Mouse (Mus musculus) forebrain, embryonic 15.5 days (tissue): Measurements from ENCODE around the gene Traf2. TPM values are rescaled to one million over a fixed set of nuclear protein-coding genes. Genes with fewer than 3 reads are reported as not detected.

ENCODE experiments used
- ATAC-seq: fragments of 200-750 bp; cut with Nextera tagmentation; replicated peaks from 2 replicates; pipeline ENCODE4 v1.8.0; 2017; ENCODE audit warnings: mild to moderate bottlenecking, moderate TSS enrichment, moderate library complexity
- H3K27ac ChIP-seq: fragments of 300-500 bp; sonication (generic); replicated peaks from 2 replicates; pipeline ENCODE4 v1.5.1; 2015; ENCODE audit warnings: mild to moderate bottlenecking, inconsistent platforms
- H3K27me3 ChIP-seq: fragments of 300-500 bp; sonication (generic); 2 replicates; pipeline ENCODE4 v1.6.1; 2015; ENCODE audit warnings: inconsistent platforms
- H3K36me3 ChIP-seq: fragments of 300-500 bp; sonication (generic); 2 replicates; pipeline ENCODE4 v1.6.1; 2015; ENCODE audit warnings: mild to moderate bottlenecking, inconsistent platforms
- H3K4me1 ChIP-seq: fragments of 300-500 bp; sonication (generic); 2 replicates; pipeline ENCODE4 v1.6.1; 2015; ENCODE audit warnings: inconsistent platforms
- H3K4me2 ChIP-seq: fragments of 300-500 bp; sonication (generic); replicated peaks from 2 replicates; pipeline ENCODE4 v1.6.1; 2015; ENCODE audit warnings: mild to moderate bottlenecking, inconsistent platforms
- H3K4me3 ChIP-seq: fragments of 300-500 bp; sonication (generic); 2 replicates; pipeline ENCODE4 v1.5.1; 2015; ENCODE audit warnings: mild to moderate bottlenecking, inconsistent platforms
- H3K9ac ChIP-seq: fragments of 300-500 bp; sonication (generic); replicated peaks from 2 replicates; pipeline ENCODE4 v1.6.1; 2015; ENCODE audit warnings: mild to moderate bottlenecking, inconsistent platforms
- H3K9me3 ChIP-seq: fragments of 300-500 bp; sonication (generic); 2 replicates; pipeline ENCODE4 v1.6.1; 2016; ENCODE audit warnings: inconsistent platforms
- WGBS: fragments of 180-500 bp; shearing (Covaris S2); methylation state at CpG from one replicate; pipeline ENCODE4 v1.1.7; 2015; ENCODE audit warnings: mixed read lengths; 5-methylcytosine and 5-hydroxymethylcytosine counted together
- polyA plus RNA-seq: library from polyadenylated mRNA; unstranded; fragments of >200 nt; fragmentation: Nextera tagmentation; extraction: Ambion mirVana; gene quantifications from 2 replicates; pipeline ENCODE4 v1.2.1, GENCODE M21; 2015

Gene Traf2
- polyA plus RNA-seq, 1 experiment from 2014 or later, result 28.6 TPM

DNA sequence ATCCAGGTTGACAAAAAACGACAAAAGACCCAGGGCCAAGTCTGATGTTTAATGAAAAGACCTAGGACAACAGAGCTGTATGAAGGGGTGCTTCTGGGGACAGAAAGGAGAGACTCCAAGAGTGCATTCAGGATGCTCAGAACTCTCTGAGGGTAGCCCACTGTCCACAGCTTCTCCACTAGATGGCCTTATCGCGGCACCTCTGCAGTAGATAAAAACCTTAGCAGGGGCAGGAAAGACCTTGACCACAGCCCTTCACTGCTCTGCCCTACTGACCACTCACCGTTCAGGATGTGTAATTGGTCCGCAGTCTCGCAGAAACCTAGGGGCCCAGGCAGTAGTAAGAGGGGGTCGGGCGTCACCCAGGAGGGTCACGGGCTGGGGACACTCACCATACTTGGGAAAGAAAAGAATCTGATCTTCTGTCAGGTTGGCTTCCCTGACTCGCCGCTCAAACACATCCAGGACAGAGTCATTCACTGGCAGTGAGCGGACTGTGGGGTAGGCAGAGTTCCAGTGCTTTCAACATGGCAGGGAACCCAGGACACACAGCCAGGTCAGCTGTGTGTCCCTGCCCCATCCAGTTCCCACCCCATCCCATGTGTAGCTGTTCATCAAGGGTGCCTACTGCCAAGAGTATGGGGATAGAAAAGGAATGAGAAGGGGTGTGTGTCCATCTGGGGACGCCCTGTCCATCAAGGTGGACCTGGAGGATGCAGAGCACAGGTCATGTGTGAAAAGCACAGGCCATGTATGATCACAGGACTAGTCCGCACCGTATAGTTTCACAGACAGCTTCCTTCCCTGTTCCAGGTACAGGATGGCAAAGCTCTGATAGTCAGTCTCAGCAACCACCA, 47.9 kb downstream of the Traf2 start:
- H3K4me3 ChIP-seq, result no peak overlapping the region
- H3K27ac ChIP-seq, result no peak overlapping the region
- no peak overlapping the region for H3K4me2 ChIP-seq
- H3K9me3 ChIP-seq, result no peaks in the 10 kb centered on the region
- no peak for ATAC-seq
- H3K36me3 ChIP-seq, result peaks cover 9% of the 10 kb centered on the region; the same call in 1 of the 2 replicates
- H3K27me3 ChIP-seq, result no peaks in the 10 kb centered on the region
- peaks cover 19% of the 10 kb centered on the region for H3K4me1 ChIP-seq
- H3K9ac ChIP-seq, result no peak overlapping the region
- WGBS, result 70% methylated on average over 15 of the region's 15 CpGs

DNA sequence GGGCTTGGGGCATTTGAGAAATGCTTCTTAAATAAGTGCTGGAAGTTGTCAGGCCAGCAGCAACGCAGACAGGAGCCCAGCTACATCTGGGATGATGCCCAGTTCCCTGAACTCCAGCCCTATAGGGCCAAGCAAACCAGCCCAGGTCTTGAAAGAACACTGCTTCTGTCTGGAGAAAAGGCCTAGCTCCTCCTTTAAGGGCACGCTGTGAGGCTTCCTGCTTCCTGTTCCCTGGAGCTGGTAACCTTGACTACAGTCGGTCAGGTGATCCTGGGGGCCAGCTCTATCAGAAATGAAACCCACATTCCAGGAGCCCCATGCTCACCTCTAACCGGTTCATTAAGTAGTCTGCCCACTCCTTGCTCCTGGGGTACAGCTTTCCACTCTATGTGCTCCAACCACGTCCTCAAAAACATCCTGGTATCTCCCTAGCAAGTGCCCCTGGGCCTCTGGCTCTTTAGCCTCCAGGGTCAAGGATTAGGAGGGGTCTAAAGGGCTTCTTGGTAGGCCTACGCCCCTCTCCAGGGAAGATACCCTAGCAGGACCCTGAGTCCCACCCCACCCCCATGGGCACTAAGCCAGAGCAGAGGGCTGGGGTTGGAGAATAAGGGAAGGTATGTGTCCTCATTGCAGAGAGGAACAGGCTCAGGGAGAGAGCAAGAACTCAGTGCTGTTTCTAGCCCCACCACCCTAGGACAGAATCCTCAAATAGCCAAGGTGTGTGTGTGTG, 48.7 kb downstream of the Traf2 start:
- Histone ChIP-seq H3K4me3 (no peak overlapping the region), H3K27ac (no peak overlapping the region), H3K4me2 (no peak overlapping the region), H3K36me3 (peaks cover under 1% of the 10 kb centered on the region; the same call in 1 of the 2 replicates), H3K4me1 (peaks cover 19% of the 10 kb centered on the region), H3K9me3 (no peaks in the 10 kb centered on the region), H3K9ac (no peak overlapping the region), H3K27me3 (no peaks in the 10 kb centered on the region)
- no peak for ATAC-seq
- WGBS, result 62% methylated on average over 6 of the region's 6 CpGs

DNA sequence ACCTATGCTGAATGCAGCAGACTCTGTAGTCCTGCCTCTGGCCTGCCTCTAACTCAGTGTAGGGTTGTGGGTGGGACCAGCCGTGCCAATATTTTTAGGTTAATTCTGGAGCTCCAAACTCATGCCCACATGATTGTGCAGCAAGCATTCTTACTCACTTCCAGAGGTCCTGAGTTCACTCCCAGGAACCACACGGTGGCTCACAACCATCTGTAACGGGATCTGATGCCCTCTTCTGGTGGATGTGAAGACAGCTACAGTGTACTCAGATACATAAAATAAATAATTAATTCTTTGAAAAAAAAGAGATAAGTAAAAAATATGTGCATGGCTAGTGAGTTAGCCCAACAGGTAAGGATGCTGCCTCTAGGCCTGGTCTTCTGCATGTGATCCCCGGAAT, 50.3 kb downstream of the Traf2 start:
- 42% methylated on average over 4 of the region's 4 CpGs for WGBS
- no peak for ATAC-seq
- peaks cover 9% of the 10 kb centered on the region for H3K4me1 ChIP-seq
- H3K27ac ChIP-seq, result no peak overlapping the region
- no peaks in the 10 kb centered on the region for H3K27me3 ChIP-seq
- H3K4me3 ChIP-seq, result no peak overlapping the region
- H3K9ac ChIP-seq, result no peak overlapping the region
- H3K4me2 ChIP-seq, result no peak overlapping the region
- no peaks in the 10 kb centered on the region for H3K9me3 ChIP-seq
- no peaks in the 10 kb centered on the region for H3K36me3 ChIP-seq

DNA sequence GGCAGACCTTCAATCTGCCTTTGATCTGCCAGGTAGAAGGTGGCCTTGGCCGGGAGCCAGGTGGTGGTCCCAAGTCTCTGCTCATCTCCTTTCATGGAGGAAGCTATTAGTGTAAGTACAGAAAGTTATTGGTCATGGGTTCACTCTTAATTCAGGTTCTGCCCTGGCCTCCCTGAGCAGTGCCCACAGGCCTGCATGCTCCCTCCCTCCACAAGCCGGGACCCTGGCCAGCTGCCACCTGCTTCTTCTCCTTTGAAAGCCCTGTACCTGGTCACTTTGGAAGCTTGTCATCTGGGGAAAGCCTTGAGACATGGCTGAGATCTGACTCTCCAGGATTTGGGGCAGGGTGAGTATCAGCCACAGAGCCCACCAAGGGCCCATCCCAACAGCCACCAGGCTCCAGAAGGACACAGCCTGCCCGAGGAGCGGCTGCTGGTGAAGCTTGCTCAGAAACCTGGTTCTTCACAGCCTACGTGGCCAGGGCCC, 53.2 kb downstream of the Traf2 start, which contains the start of gene Lcn12:
Gene Lcn12 (minus strand): TSS at position 436 of the 486 bp plus-strand sequence.
- H3K27ac ChIP-seq, result no peak within 1 kb of the TSS
- no peak within 1 kb of the TSS for H3K4me2 ChIP-seq
- H3K36me3 ChIP-seq, result no peaks in the 10 kb centered on the region
- H3K9ac ChIP-seq, result no peak within 1 kb of the TSS
- no peaks in the 10 kb centered on the region for H3K27me3 ChIP-seq
- no peaks in the 10 kb centered on the region for H3K4me1 ChIP-seq
- no peak within 1 kb of the TSS for H3K4me3 ChIP-seq
- no peak for ATAC-seq
- WGBS, result 85% methylated on average over 5 of the region's 5 CpGs
- no peaks in the 10 kb centered on the region for H3K9me3 ChIP-seq

DNA sequence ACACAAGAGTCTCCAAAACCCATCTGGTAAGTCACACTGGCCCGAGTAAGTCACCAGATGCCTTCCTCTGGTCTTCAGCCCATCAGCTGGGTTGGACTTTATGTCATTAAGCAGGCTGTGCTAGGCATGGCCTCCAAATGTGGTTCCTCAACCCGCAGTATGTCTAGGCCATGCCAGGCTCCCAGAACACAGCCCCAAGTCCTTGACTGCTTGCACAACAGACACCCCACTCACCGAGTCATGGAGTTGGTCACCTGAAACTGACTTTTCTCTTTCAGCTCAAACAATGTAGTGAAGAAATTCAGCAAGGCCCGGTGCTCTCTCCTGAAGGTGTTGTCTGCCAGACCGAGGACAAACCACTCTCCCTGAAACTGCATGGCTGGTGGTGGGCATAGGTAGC, 53.8 kb downstream of the Traf2 start:
- Histone ChIP-seq H3K4me3 (no peak overlapping the region), H3K36me3 (no peaks in the 10 kb centered on the region), H3K27me3 (no peaks in the 10 kb centered on the region), H3K9ac (no peak overlapping the region), H3K9me3 (no peaks in the 10 kb centered on the region), H3K4me1 (no peaks in the 10 kb centered on the region), H3K4me2 (no peak overlapping the region), H3K27ac (no peak overlapping the region)
- ATAC-seq, result no peak
- 88% methylated on average over 5 of the region's 5 CpGs for WGBS

DNA sequence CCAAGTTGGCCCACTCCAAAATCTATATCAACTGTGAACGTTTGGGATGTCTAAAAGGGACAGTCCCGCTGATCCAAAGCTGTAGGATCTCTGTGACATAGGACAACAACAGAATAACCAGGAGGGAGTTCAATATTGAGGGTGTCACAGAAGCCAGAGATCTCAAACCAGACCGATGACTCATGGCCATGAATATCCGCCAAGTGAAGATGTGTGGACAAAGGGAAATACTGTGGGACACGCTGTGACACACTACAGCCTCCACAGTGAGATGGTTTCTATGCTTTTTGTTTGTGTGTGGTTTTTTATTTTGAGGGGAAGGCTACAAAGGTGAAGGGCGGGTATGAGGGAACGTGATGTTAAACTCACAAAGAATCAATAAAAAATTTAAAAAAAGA, 58.1 kb downstream of the Traf2 start:
- no peak for ATAC-seq
- H3K9ac ChIP-seq, result no peak overlapping the region

DNA sequence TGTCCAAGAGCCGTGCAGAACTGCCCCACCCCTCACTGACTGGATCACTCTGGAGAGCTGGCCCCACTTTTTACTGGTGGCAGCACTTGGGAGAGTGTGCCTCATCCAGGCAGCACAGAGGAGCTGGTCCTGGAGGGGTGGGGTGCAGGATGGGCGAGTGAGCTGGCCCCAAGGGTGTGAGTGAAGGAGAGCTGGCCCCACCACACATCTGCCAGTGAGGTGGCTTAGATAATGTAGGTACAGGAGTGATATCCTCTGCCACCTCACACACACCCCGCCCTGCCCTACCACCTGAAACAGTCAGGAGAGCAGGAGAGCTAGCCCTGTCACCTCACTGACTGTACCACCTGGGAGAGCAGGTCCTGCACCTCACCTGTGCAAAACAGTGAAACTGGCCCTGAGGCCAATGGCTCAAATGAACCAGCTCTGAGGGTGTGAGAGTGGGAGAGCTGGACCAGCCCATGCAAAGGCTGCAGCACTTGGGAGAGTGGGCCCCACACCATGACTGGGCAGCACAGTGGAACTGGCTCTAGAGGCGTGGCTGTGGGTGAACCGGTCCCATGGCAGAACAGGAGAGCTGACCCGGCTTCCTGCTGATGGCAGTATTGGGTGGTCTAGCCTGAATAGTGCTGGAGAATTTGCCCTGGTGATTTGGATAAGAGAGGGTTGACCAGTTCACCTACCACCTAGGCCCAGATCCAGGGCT, 58.6 kb downstream of the Traf2 start:
- no peak overlapping the region for H3K27ac ChIP-seq
- no peak overlapping the region for H3K9ac ChIP-seq
- H3K4me1 ChIP-seq, result no peaks in the 10 kb centered on the region
- H3K36me3 ChIP-seq, result no peaks in the 10 kb centered on the region
- no peak for ATAC-seq
- H3K27me3 ChIP-seq, result no peaks in the 10 kb centered on the region
- no peak overlapping the region for H3K4me2 ChIP-seq
- no peak overlapping the region for H3K4me3 ChIP-seq
- 79% methylated on average over 6 of the region's 6 CpGs for WGBS
- H3K9me3 ChIP-seq, result no peaks in the 10 kb centered on the region

More for the DNA sequence above, 58.1 kb downstream of the Traf2 start:
- Histone ChIP-seq H3K4me1 (no peaks in the 10 kb centered on the region), H3K4me2 (no peak overlapping the region), H3K36me3 (no peaks in the 10 kb centered on the region), H3K4me3 (no peak overlapping the region), H3K9me3 (no peaks in the 10 kb centered on the region), H3K27ac (no peak overlapping the region), H3K27me3 (no peaks in the 10 kb centered on the region)
- 83% methylated on average over 7 of the region's 7 CpGs for WGBS

DNA sequence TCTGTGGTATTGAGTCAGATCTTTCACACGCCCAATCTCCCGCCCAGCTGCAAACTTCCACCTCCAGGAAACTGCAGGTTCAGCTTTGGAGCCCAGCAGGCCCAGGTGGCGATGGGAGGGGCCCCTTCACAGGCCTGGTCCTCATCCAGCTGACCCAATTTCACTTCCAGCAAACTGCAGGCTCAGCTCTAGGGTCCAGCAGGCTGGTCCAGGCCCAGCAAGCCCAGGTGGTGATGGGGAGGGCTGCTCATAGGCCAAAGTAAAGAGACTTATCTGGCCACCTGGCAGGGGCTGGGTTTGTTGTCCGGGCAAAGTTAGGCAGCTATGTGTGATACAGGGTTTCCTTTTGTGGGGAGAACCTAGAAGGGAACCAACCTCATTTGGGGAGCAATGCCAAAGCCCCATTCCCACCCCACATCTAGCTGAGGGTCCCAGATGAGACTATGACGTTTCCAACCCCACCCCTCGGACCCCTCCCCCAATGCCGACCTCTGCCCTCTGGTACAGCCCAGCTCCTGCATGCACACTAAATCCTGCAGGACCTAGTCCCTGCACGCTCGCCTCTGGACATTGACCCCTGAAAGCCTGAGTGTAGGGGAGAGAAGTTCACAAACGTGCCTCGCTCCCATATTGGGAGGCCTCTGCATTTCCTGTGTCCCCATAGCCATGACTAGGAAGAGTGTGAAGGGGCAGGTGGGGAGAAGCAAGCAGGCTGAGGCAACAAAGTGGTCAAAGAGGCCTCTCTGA, 61.7 kb downstream of the Traf2 start:
- Histone ChIP-seq H3K4me2 (no peak overlapping the region), H3K4me3 (no peak overlapping the region), H3K36me3 (no peaks in the 10 kb centered on the region), H3K27me3 (no peaks in the 10 kb centered on the region), H3K9ac (no peak overlapping the region), H3K4me1 (no peaks in the 10 kb centered on the region), H3K27ac (no peak overlapping the region), H3K9me3 (no peaks in the 10 kb centered on the region)
- ATAC-seq, result no peak
- WGBS, result 75% methylated on average over 11 of the region's 11 CpGs

DNA sequence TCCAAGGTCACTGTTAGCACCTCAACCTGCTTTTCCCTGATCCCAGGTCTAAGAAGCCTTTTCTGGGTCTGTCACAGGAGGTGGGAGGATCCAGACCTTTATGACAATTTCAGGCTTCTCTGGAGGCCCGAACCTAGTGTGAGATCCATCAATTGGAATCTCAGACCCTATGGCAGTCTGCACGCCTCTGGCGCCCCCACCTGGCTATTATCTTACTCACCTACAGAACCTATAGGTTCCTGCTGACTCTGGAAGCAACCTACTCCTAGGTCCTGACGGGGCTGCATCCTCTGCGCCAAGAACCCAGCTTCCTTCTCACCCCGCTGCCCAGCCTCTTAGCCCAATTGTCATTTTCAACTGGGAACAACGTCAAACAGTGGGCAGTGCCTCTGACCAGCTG, 63.8 kb downstream of the Traf2 start:
- Histone ChIP-seq H3K4me1 (no peaks in the 10 kb centered on the region), H3K9ac (no peak overlapping the region), H3K27ac (no peak overlapping the region), H3K27me3 (no peaks in the 10 kb centered on the region), H3K4me3 (no peak overlapping the region), H3K4me2 (no peak overlapping the region), H3K36me3 (no peaks in the 10 kb centered on the region), H3K9me3 (no peaks in the 10 kb centered on the region)
- no peak for ATAC-seq
- WGBS, result 24% methylated on average over 7 of the region's 7 CpGs

DNA sequence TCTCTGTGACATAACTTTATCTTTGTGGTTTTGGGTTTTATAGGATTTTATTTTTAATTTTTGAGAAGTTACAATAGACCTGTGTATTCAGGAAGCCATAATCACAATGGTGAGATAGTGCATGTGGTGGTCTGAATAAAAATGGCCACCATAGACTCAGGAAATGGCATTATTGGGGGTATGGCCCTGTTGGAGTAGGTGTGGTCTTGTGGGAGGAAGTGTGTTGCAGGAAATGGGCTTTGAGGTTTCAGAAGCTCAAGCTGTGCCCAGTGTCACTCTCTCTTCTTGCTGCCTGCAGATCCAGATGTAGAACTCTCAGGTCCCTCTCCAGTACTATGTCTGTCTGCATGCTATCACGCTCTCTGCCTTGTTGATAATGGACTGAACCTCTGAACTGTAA, 66.2 kb downstream of the Traf2 start:
- H3K36me3 ChIP-seq, result no peaks in the 10 kb centered on the region
- no peak overlapping the region for H3K27ac ChIP-seq
- H3K4me2 ChIP-seq, result no peak overlapping the region
- H3K4me1 ChIP-seq, result no peaks in the 10 kb centered on the region
- 95% methylated on average over 1 of the region's 1 CpGs for WGBS
- no peak for ATAC-seq
- no peak overlapping the region for H3K4me3 ChIP-seq
- H3K27me3 ChIP-seq, result no peaks in the 10 kb centered on the region
- H3K9ac ChIP-seq, result no peak overlapping the region
- no peaks in the 10 kb centered on the region for H3K9me3 ChIP-seq

DNA sequence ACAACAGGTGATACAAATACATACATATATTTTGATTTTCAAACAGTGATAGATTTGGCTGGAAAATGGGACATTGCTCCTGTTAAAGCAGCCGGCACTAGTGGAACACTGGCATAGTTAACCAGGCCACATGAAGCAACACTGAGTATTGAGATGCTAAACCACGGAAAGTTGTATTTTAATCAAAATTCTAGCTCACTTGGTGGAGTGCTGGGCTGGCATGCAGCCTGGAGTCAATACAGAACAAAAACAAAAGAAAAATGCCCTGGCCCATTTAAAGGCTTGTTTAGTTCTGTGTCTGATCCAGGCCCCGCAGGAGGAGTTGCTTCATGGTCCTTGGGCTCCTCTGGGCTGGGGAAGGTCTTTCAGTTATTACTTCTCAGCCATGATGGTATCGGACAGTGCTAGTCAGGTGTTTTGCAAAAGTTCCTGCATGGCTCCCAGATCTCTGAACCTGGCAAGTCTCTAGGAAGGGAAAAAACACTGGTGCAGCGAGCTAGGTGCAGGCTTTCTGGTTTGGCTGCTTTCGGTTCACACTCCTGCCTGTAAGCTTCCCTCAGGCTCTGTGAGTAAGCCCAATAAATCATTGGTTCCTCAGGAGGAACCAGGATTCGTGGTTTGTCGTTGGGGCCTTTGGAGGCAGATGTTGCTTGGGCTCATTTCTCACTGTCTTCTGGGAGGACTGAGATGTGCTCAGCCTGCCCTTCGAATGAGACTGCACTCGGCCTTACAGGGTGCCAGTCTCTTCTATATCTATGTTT, 67.0 kb downstream of the Traf2 start:
- WGBS, result 76% methylated on average over 10 of the region's 10 CpGs
- ATAC-seq, result no peak
- H3K9ac ChIP-seq, result no peak overlapping the region
- H3K36me3 ChIP-seq, result no peaks in the 10 kb centered on the region
- H3K4me1 ChIP-seq, result no peaks in the 10 kb centered on the region
- H3K9me3 ChIP-seq, result no peaks in the 10 kb centered on the region
- H3K4me3 ChIP-seq, result no peak overlapping the region
- no peak overlapping the region for H3K4me2 ChIP-seq
- no peaks in the 10 kb centered on the region for H3K27me3 ChIP-seq
- no peak overlapping the region for H3K27ac ChIP-seq
